Mouse (Mus musculus) layer of hippocampus, adult 8-10 months (tissue): ENCODE measurements around the gene Frs2. TPM values are rescaled to one million over a fixed set of nuclear protein-coding genes. Genes with fewer than 3 reads are reported as not detected.
"Not testable (repeated sequence)": the region's sequence is repeated elsewhere in the genome, so short reads cannot be mapped to it uniquely, and the experiment has no call there.

Experiments
- DNase-seq, 2 experiments: peaks; one replicate each; pipeline ENCODE4 v3.0.0; 2022; ENCODE audit warnings: low spot score in 2 of 2
- total RNA-seq, 4 experiments: library from RNA; stranded (reverse); gene quantifications; 2 replicates each; pipeline ENCODE4 v1.2.4; 2022

Gene Frs2
- total RNA-seq, 4 experiments from 2014 or later, result 35.8 to 44.1 (median 40.8) TPM

DNA sequence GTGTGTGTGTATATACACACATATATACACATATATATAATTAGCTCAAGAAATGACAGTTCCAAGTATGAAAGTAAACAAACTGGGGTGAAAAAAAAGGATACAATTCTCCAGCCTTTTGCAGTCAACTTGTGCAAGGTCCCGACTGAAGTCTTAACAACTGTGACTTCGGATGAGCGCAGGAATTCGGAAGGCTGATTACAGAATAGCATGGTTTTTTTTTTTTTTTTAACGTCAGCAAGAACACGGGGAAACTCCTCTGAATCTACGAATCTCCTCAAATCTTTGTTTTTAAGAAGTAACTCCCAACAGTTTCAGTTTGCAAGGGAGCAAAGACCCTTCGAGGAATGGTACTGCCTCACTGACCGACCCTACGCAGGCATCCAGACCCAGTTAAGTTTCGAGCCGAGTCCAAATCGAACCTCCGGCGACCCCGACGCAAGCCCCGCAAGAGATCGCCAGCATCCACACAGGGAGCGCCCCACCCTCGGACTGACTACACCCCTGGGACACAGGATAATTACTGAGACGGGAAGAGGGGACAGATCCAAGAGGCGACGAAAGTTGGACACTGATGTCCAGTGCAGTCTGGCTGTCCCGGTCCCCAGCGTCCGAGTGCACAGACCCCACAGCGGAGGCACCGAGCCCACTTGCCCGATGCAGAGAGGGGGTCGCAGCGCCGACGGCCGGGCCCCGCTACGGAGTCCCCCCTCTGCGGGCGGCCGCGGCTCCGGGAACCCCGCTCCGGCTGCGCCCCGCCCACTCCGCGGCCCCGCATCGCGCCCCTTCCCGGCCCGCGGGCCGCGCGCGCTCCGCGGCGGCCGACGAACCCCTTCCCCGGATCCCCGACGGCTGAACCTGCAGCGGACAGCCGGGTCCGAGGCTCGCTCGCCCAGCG, 622 bp downstream of the Frs2 start:
- DNase-seq, result no peak

DNA sequence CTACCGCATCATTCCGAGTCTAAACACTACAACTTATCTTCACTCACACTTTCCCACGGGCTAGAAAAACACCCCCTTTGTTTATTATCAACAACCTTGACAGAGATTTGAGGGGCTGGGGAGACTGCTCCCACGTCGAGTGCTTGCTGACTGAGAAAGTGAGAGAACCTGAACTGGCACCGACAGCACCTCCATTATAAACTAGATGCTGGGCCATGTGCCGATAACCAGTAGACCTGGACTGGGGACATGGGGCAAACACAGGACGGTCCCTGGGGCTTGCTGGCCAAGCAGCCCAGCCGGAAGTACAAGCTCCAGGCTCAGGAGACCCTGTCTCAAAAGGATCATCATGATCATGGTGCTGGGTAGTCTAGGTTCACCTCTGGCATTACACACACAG, 1.9 kb downstream of the Frs2 start:
- no peak for DNase-seq

DNA sequence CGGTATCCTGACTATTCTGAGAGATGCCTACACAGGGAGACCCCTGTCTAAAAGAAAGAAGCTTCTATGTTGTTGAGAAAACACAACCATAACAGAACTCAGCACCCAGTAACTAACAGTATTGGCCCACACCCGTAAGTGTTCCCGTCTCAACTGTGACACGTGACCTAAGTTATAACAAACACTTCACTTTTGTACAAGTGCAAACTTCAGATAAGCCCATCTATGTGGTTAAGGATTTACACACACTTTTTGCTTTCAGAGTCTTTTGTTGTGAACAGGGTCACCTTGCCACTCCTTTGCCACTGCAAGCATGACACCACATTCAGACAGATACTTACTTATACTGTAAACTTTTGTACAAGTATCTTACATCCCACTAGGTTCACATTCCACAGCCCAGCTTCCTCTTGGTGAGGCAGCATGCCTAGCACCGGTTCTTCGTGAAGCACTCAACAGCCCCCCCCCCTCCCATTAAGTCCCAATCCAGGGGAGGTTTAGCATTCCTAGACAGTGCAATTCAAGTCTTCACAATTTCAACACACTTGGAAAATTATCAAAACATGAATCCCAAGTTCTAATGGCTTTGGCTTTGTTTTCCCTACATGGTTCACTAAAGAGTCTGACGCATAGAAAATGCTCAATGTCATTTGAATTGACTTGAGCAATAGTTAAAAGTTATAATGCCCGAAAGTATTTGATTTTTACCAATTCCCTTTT, 2.6 kb downstream of the Frs2 start:
- DNase-seq, result no peak

DNA sequence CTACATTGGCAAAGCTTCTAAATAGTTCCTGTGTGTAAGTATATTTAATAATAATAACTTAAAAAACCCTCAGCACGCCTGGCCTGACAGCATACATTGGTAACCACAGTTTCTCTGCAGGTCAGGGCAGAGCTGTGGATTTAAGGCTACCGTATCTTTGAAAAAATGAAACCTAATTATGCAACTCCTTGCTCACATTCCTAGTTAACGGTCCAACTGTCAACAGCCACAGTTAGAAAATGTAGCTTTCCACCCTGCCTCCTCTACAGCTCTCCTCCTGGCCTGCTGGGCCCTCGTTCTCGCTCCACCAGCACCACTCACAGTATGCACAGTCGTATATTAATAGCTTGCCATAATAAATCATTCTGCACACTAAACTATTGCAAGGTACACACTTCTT, 3.7 kb downstream of the Frs2 start:
- no peak for DNase-seq

DNA sequence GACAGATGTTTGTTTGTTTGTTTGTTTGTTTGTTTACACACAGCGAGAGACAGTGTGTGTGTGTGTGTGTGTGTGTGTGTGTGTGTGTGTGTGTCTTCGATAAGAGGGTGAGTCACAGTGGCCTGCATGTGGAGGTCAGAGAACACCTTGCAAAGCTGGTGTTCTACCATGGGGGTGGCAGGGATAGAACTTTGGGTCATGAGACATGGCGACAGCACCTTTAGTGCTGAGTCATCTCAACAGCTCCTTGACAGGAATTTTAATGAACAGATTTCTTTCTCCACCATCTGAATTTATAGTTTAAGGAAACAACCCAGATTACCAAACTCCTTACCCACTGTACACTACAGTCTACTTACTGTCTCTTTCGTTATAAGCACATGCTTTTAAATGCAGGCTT, 4.3 kb downstream of the Frs2 start:
- no peak for DNase-seq

DNA sequence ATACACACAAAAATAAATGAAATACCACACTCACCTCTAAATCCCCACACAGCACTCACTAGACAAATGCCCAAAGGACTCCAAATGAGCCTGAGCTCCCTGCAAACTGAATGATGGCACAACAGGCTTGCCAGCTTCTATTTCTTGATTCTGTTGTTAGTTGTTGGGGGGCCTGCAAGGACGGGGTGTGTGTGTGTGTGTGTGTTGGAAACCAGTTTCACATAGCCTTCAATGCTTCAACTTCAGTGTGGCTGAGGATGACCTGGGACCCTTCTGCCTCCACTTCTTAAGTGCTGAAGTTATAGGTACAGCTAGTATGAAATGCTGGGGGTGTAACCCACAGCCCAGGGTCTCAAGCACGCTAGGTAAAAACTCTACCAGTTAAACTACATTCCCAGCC, 5.0 kb downstream of the Frs2 start:
- no peak for DNase-seq

DNA sequence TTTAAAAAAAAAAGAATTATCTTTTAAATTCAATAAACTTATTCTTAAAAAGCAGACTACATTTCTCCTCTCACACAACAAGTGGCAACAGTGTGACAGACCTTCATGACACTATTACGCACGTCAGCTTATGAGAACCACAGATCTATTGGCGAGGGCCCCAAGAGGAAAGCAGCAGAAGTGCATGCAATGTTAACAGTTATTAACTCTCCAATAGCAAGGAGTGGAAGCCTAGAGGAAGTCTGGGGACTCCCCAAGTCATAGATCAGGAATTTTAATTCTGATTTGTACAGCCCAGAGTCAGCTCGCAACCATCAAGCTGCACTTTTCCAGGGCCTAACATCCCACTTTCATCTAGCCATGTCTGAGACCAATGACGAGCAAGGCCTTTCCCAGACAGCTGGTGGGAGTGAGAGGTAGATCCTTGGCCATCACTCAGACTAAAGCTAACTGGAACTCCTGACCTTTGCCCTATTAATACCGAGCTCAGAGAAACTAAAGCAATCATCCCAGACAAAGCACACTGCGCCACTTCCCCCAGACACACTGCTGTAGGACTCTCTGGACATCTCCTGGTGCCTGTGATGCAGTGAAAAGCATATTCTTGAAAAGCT, 6.3 kb downstream of the Frs2 start:
- DNase-seq, result no peak

DNA sequence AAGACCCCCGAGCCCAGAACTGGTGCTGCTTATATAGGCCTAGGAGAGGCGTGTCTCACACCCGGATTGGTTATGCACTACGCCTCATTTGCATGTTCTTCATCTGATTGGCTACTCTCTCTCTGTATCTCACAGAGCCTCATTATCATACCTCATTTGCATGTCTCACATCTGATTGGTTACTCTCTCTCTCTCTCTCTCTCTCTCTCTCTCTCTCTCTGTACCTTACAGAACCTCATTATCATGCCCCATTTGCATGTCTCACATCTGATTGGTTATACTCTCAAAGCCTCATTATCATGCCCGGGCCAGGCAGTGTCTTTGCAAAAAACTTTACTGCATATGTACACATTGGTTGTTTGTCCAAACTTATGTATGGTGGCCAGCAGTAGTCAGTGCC, 16.8 kb downstream of the Frs2 start:
- DNase-seq, result not testable (repeated sequence)

DNA sequence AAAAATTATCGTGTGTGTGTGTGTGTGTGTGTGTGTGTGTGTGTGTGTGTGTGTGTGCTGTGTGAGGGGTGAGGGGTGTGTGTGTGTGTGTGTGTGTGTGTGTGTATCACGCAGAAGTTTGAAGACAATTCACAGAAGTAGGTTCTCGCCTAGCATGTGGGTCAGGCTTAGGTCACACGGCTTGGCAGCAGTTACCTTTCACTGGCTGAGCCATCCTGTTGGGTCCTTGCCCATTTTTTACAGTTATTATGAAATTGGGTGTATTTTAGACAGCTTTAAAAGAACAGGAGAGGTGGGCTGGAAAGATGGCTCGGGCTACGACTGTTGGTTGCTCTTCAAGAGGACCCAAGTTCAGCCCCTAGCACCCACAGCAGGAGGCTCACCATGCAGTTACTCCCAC, 18.3 kb downstream of the Frs2 start:
- DNase-seq, result no peak

DNA sequence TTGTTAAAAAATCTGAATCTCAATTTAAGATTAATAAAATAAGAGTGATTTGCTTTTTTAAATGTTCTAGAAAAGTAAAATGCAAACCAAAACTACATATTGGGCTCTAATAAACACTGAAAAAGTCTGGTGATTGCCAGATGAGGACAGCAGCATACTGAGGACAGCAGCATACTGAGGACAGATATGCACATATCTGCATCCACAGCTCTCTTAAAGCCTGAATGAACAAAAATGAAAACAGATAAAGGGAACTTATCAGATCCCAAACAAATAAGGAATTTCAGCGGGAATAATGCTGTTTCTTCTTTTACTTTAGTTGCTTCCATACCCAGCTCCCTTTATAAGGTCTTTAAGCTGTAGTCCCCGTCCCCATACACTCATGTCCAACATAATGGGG, 19.6 kb downstream of the Frs2 start:
- no peak for DNase-seq

DNA sequence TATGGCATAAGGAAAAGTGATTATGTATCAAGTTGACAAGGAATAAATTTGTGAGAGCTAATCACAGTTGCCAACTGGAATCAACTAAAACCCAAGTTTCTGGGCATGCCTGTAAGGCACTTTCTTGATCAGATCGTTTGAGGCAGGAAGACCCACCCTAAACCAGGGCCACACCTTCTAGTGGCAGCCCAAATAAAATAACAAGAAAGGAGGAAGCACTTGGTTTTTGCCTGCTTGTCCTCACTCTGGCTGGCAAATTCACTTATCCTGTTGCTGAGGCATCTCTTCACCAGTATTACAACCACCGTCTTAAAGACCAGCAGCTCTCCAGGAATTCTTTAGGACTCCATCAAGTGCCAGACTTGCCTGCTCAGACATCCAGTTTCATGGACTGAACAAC, 20.9 kb downstream of the Frs2 start:
- DNase-seq, result no peak

DNA sequence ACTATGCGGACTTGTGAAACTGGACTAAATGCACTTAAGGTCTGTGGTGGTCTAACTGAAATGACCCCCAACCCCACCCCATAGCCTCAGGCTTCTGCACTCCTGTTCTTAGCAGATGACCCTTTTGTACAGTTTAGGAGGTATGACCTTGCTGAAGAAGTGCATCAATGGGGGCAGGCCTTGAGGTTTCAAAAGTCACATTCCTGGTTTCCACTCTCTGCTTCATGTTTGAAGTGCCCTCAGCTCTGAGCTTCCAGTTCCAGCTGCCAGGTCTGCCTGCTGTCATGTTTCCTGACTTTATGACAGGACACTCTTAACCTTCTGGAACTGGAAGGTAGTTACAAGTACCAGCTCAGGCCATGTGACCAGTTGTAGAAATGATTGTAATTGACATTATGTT, 21.6 kb downstream of the Frs2 start:
- DNase-seq, result no peak

DNA sequence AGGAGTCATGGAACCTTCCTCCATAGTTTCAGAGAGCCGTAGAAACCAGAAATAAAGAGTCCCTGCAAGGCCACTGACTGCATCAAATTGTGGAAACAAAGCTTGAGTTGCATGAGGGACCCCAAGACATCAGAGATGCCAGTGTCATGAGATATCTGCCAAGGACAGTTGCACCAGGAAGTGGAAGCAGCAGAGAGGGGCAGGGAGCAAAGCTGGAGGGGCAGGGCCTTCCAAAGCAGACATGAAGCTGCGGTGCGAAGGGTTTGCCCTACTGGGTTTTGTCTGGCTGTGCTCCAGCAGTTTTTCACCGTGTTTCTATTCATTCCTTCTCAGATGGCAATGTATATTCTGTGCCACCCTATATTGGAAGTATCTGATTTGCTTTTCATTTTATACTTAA, 22.1 kb downstream of the Frs2 start:
- no peak for DNase-seq

DNA sequence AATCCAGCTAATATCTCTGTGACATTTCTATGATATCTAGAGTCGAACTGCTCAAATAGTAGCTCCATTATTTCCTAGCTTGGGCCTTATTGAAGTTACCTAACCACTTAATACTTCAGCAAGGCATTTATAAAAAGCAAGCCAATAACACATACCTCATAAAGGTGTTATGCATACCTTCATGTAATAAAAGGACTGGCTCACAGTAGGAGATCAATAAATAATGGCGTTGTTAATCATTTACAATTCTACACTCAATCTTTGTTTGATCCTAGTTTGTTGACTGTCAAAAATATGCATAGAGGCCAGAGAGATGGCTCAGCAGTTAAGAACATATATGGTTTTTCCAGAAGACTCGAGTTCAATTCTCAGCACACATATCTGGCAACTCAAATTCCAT, 26.9 kb downstream of the Frs2 start:
- no peak for DNase-seq

DNA sequence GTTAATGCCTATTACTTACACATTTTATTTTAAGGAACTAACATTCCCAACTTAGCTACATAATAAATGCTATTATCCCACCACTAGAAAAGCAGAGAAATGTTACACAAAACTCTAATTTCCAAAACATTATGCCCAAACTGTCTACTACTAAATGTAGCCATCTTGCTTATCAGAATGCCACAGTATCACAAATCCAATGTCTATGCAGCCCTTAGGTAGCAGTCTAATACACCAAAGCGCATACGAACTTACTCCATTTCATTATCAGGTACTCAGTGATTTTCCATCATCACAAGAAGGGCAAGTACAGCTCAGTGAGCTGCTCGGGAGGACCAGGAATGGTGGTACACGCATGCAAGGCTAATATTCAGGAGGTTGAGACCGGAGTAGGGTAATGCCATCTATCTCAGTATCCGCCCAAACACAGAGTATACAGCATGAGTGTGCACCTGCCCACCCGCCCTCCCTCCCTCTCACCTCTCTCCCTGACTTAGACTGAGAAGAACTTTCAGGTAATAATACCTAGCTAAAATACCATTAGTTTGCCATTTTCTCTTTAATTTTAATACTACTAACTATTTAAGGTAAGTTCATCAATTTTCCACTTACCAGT, 28.2 kb downstream of the Frs2 start:
- no peak for DNase-seq

DNA sequence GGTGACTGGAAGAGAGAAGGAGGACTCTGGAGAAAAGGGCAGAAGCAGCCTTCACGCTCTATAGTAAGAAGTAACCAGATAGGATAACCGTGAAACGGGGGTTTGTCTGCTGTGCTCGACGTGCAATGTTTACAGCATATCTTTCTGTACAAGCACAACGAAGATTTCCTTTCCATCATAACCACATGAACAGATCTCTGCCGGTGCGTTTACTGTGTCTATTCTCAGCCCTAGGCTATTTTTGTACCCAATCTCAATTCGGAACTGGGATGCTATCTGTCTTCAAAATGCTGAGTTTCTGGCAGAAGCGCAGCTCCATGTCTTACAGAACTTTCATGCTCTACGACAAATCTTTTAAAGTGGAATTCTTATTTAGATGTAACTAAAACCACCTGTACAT, 28.8 kb downstream of the Frs2 start:
- DNase-seq, result no peak

DNA sequence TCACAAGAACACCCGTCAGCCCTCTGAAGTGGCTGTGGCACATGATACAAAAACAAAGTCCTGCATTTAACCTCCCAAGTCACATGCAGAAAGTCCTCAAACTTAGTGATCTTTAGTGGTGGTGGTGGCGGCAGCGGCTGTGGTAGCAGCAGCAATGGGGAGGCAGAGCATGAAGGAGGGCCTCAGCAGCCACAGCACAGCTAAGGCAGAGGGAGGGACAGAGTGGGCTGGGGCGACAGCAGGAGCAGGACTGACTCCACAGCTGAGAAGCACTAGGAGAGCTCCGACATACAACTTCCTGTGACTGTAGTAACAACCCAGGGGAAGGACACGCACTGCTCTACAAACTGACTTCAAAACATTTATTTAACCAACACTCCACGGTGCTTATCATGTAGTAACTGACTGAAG, 29.9 kb downstream of the Frs2 start:
- no peak for DNase-seq

DNA sequence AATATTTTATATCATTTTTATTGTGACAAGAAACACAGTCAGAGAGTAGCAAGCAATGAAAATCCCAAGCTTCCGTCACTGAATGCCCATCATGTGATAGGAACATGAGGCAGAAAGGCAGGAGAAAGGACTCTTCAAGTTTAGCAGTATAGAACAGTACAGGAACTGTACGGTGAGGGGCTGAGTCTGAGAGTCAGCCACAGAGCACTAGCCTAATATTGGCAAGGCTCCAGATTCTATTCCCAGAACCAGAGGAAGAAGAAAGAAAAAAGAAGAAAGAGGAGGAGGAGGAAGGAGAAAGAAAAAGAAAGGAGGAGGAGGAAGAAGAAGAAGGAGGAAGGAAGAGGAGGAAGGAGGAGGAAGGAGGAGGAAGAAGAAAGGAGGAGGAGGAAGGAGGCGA, 32.7 kb downstream of the Frs2 start:
- no peak for DNase-seq

DNA sequence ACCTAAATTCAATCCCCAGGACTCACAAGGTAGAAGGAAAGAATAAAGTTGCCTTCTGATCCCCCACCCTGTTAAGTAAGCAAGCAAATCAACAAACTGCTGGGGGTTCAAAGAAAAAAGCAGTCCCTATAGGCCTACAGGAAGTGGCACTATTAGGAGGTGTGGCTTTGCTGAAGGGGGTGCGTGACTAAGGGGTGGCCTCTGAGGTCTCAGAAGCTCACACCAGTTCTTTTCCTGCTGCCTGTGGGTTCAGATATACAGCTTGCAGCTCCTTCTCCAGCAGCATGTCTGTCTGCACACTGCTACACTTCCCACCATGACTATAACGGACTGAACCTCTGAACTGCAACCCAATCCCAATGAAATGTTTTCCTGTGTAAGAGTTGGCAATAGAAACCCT, 35.8 kb downstream of the Frs2 start:
- no peak for DNase-seq

DNA sequence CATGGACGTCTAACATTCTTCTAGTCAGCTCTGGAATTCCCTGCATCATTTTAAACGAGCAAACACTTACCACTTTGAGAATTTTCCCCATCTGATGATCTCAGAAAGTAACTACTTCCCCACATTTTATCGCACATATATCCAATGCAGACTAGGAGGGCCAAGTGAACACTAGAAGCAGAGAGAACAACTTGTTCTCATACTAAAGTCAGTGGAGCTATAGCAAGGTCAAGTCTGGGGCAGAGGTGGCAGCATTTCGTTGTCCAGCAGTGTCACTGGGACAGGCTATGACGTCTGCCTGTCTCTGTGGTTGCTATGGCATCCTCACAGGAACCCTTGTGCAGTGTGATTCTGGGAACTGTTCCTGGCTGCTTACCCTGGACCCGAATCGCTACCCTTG, 36.9 kb downstream of the Frs2 start:
- no peak for DNase-seq

DNA sequence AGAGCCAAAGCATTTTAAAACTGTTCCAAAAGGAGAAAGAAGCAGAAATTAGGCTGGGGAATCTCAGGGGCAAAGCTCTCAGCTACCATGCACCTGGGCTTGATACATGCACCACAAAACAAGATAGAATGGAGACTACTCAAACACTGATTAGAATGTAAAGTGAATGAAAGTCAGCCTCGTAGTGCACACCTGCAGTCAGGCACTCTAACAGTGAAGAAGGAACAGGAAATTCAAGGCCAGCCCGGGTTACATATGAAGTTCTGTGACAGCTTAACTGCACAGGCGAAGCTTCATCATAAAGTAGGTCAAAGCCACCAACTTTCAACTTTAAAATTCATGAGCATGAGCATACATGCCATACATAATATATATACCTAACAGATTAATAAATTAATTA, 38.1 kb downstream of the Frs2 start:
- no peak for DNase-seq

DNA sequence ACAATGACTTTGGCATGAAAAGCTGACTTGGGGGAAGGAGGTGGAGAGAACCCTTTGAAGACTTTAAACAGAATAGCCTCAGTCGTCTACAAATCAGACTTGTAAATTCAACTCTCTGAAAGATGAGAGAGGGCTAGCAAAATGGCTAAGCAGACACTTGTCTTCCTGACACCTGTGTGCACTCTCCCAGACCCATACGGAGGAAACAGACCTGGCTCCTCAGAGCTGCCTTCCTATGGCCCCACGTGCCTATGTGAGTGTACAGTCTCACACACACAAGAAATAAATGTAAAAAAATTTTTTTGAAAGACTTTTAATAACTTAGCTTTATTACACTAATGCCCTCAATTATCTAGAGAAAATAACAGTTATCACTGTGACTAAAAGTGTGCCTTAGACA, 41.6 kb downstream of the Frs2 start:
- no peak for DNase-seq
